In genomic region chr7:126775978-126776234, GRCm38 (mm10) we compare ENCODE assay signal across 8 mouse cellular contexts. TPM values are rescaled to one million over a fixed set of nuclear protein-coding genes. Genes with fewer than 3 reads are reported as not detected.
DNase-seq lines count a peak whose midpoint lies in the region; ATAC-seq lines count a peak whose summit lies in the region.

No protein-coding gene starts in this region.

- intact Hi-C loops in heart, postnatal 25 days (cut with DNase I): loop anchor here (2.0 kb wide), 1 partner anchor 13 kb away; no protein-coding TSS in a partner anchor
- intact Hi-C loops in left cerebral cortex, postnatal 36 days (cut with DNase I): loop anchor here (2.0 to 5.0 kb wide), 2 partner anchors 15 to 74 kb away; no protein-coding TSS in a partner anchor

- peaks cover 4% of the 10 kb centered on the region; the same call in 1 of the 2 replicates for H3K36me3 ChIP-seq in heart, embryonic 15.5 days
- 0 out of 2 replicates have a peak, but pooled peaks cover 3% of the 10 kb centered on the region for H3K36me3 ChIP-seq in hindbrain, embryonic 15.5 days
- peaks cover 17% of the 10 kb centered on the region for H3K36me3 ChIP-seq in midbrain, embryonic 13.5 days

- peaks cover 40% of the 10 kb centered on the region for H3K4me1 ChIP-seq in heart, embryonic 15.5 days (replicated peaks)
- peaks cover 15% of the 10 kb centered on the region for H3K4me1 ChIP-seq in brown adipose tissue, adult 24 weeks (ENCODE audit: control insufficient read depth, insufficient read depth, insufficient read length, low read length)
- H3K4me1 ChIP-seq in hindbrain, embryonic 15.5 days (replicated peaks): peaks cover 50% of the 10 kb centered on the region
- peaks cover 47% of the 10 kb centered on the region for H3K4me1 ChIP-seq in midbrain, embryonic 13.5 days (replicated peaks)

- H3K9ac ChIP-seq in heart, embryonic 15.5 days: peak overlapping the region; percentile 97; the same call in 1 of the 2 replicates
- H3K9ac ChIP-seq in hindbrain, embryonic 15.5 days: peak overlapping the region; percentile 96
- peak overlapping the region; percentile 82; the same call in 1 of the 2 replicates for H3K9ac ChIP-seq in midbrain, embryonic 13.5 days (replicated peaks)

- peak overlapping the region; percentile 87 for H3K27ac ChIP-seq in heart, embryonic 15.5 days
- H3K27ac ChIP-seq in brown adipose tissue, adult 24 weeks (replicated peaks; ENCODE audit: low read depth, low read length): peak overlapping the region; percentile 47; the same call in 1 of the 2 replicates
- peak overlapping the region; percentile 88; the same call in 1 of the 2 replicates for H3K27ac ChIP-seq in hindbrain, embryonic 15.5 days (replicated peaks)
- peak overlapping the region; percentile 91 for H3K27ac ChIP-seq in midbrain, embryonic 13.5 days

- ATAC-seq in heart, embryonic 15.5 days (replicated peaks; ENCODE audit: insufficient number of reproducible peaks, insufficient read depth, low FRiP score, low read depth): no peak
- no peak for ATAC-seq in hindbrain, embryonic 15.5 days (ENCODE audit: low FRiP score, low read depth)
- ATAC-seq in midbrain, embryonic 13.5 days: no peak

- H3K4me2 ChIP-seq in heart, embryonic 15.5 days: peak overlapping the region; percentile 97
- H3K4me2 ChIP-seq in hindbrain, embryonic 15.5 days: peak overlapping the region; percentile 93
- peak overlapping the region; percentile 89 for H3K4me2 ChIP-seq in midbrain, embryonic 13.5 days (replicated peaks)

- peak overlapping the region; percentile 90; the same call in 1 of the 2 replicates for H3K4me3 ChIP-seq in heart, embryonic 15.5 days
- no peak overlapping the region for H3K4me3 ChIP-seq in brown adipose tissue, adult 24 weeks (ENCODE audit: insufficient read depth, low read depth, low read length)
- peak overlapping the region; percentile 88; the same call in 1 of the 2 replicates for H3K4me3 ChIP-seq in hindbrain, embryonic 15.5 days
- H3K4me3 ChIP-seq in midbrain, embryonic 13.5 days (replicated peaks): peak overlapping the region; percentile 58; the same call in 1 of the 2 replicates

- H3K27me3 ChIP-seq in heart, embryonic 15.5 days: no peaks in the 10 kb centered on the region
- no peaks in the 10 kb centered on the region for H3K27me3 ChIP-seq in hindbrain, embryonic 15.5 days
- no peaks in the 10 kb centered on the region for H3K27me3 ChIP-seq in midbrain, embryonic 13.5 days

- WGBS in heart, embryonic 15.5 days: 53% methylated on average over 3 of the region's 3 CpGs
- WGBS in hindbrain, embryonic 15.5 days: 69% methylated on average over 3 of the region's 3 CpGs
- 73% methylated on average over 3 of the region's 3 CpGs for WGBS in midbrain, embryonic 13.5 days

- DNase-seq in heart, postnatal 25 days (ENCODE audit: low spot score): no peak
- DNase-seq in left cerebral cortex, adult 18-20 months (ENCODE audit: low spot score in 2 of 2): no peak
- DNase-seq in left cerebral cortex, postnatal 36 days (ENCODE audit: low spot score in 2 of 2): no peak
- no peak for DNase-seq in urinary bladder, adult 2 months (ENCODE audit: low spot score)

- H3K9me3 ChIP-seq in heart, embryonic 15.5 days (replicated peaks): no peaks in the 10 kb centered on the region
- no peaks in the 10 kb centered on the region for H3K9me3 ChIP-seq in hindbrain, embryonic 15.5 days
- H3K9me3 ChIP-seq in midbrain, embryonic 13.5 days: no peaks in the 10 kb centered on the region

RNA-seq across cellular contexts. Expression of gene Ypel3, which starts 0.8 kb away (rescaled TPM):
- 78.1 and 90.5 TPM in 2 replicates for polyA plus RNA-seq in heart, embryonic 15.5 days (2015; fragmentation: Nextera tagmentation; extraction: Ambion mirVana)
- 10 to 100 TPM; 63.7 to 74.0 TPM for total RNA-seq in heart, postnatal 25 days (2021)
- polyA plus RNA-seq in brown adipose tissue, adult 24 weeks (2012; ENCODE audit: insufficient read depth, insufficient read length, missing spikeins): 156 and 157 TPM in 2 replicates
- 191 and 203 TPM in 2 replicates for polyA plus RNA-seq in hindbrain, embryonic 15.5 days (2015; fragmentation: Nextera tagmentation; extraction: Ambion mirVana)
- polyA plus RNA-seq in midbrain, embryonic 13.5 days (2015; fragmentation: Nextera tagmentation; extraction: Ambion mirVana): 163 and 180 TPM in 2 replicates
- total RNA-seq in left cerebral cortex, adult 18-20 months (2021): 100 to 1,000 TPM; 282 to 325 TPM
- total RNA-seq in left cerebral cortex, postnatal 36 days (2021): 100 to 1,000 TPM; 303 to 345 TPM
- 188 and 213 TPM in 2 replicates for polyA plus RNA-seq in urinary bladder, adult 2 months (2012; rRNA removed)

RNA-seq across cellular contexts. Expression of gene Tbx6, which starts 5.4 kb away (rescaled TPM):
- polyA plus RNA-seq in heart, embryonic 15.5 days (2015; fragmentation: Nextera tagmentation; extraction: Ambion mirVana): 0.34 and 0.41 TPM in 2 replicates
- under 1 TPM; 0.34 to 0.70 TPM for total RNA-seq in heart, postnatal 25 days (2021)
- polyA plus RNA-seq in brown adipose tissue, adult 24 weeks (2012; ENCODE audit: insufficient read depth, insufficient read length, missing spikeins): not detected in 2 replicates
- 0.62 and 0.75 TPM in 2 replicates for polyA plus RNA-seq in hindbrain, embryonic 15.5 days (2015; fragmentation: Nextera tagmentation; extraction: Ambion mirVana)
- polyA plus RNA-seq in midbrain, embryonic 13.5 days (2015; fragmentation: Nextera tagmentation; extraction: Ambion mirVana): 0.36 and 0.49 TPM in 2 replicates
- under 1 TPM; 0.56 to 0.63 TPM for total RNA-seq in left cerebral cortex, adult 18-20 months (2021)
- under 1 TPM; 0.54 to 0.68 TPM for total RNA-seq in left cerebral cortex, postnatal 36 days (2021)
- polyA plus RNA-seq in urinary bladder, adult 2 months (2012; rRNA removed): 1.3 and 1.4 TPM in 2 replicates

RNA-seq across cellular contexts. Expression of gene Gdpd3, which starts 9.8 kb away (rescaled TPM):
- polyA plus RNA-seq in heart, embryonic 15.5 days (2015; fragmentation: Nextera tagmentation; extraction: Ambion mirVana): 1.2 and 1.3 TPM in 2 replicates
- 1 to 10 TPM; 1.6 to 2.1 TPM for total RNA-seq in heart, postnatal 25 days (2021)
- not detected in 2 replicates for polyA plus RNA-seq in brown adipose tissue, adult 24 weeks (2012; ENCODE audit: insufficient read depth, insufficient read length, missing spikeins)
- polyA plus RNA-seq in hindbrain, embryonic 15.5 days (2015; fragmentation: Nextera tagmentation; extraction: Ambion mirVana): 1.5 TPM in 2 replicates
- polyA plus RNA-seq in midbrain, embryonic 13.5 days (2015; fragmentation: Nextera tagmentation; extraction: Ambion mirVana): 2.5 and 2.9 TPM in 2 replicates
- 1 to 10 TPM; 1.3 to 3.5 TPM for total RNA-seq in left cerebral cortex, adult 18-20 months (2021)
- 1 to 10 TPM in 1 of 2 experiments, under 1 TPM in 1; 0.99 to 3.0 TPM for total RNA-seq in left cerebral cortex, postnatal 36 days (2021)
- 15.7 and 28.5 TPM in 2 replicates for polyA plus RNA-seq in urinary bladder, adult 2 months (2012; rRNA removed)

RNA-seq across cellular contexts. Expression of gene Ppp4c, which starts 16.4 kb away (rescaled TPM):
- polyA plus RNA-seq in heart, embryonic 15.5 days (2015; fragmentation: Nextera tagmentation; extraction: Ambion mirVana): 120 and 149 TPM in 2 replicates
- total RNA-seq in heart, postnatal 25 days (2021): 10 to 100 TPM; 32.7 to 33.1 TPM
- 46.4 and 53.3 TPM in 2 replicates for polyA plus RNA-seq in brown adipose tissue, adult 24 weeks (2012; ENCODE audit: insufficient read depth, insufficient read length, missing spikeins)
- polyA plus RNA-seq in hindbrain, embryonic 15.5 days (2015; fragmentation: Nextera tagmentation; extraction: Ambion mirVana): 174 and 176 TPM in 2 replicates
- 224 and 241 TPM in 2 replicates for polyA plus RNA-seq in midbrain, embryonic 13.5 days (2015; fragmentation: Nextera tagmentation; extraction: Ambion mirVana)
- total RNA-seq in left cerebral cortex, adult 18-20 months (2021): 10 to 100 TPM; 48.3 to 48.5 TPM
- total RNA-seq in left cerebral cortex, postnatal 36 days (2021): 10 to 100 TPM; 47.5 to 49.9 TPM
- polyA plus RNA-seq in urinary bladder, adult 2 months (2012; rRNA removed): 106 and 121 TPM in 2 replicates

RNA-seq across cellular contexts. Expression of gene Mapk3, which starts 16.5 kb away (rescaled TPM):
- 51.0 and 66.8 TPM in 2 replicates for polyA plus RNA-seq in heart, embryonic 15.5 days (2015; fragmentation: Nextera tagmentation; extraction: Ambion mirVana)
- 10 to 100 TPM; 56.5 to 59.8 TPM for total RNA-seq in heart, postnatal 25 days (2021)
- 68.9 and 90.6 TPM in 2 replicates for polyA plus RNA-seq in brown adipose tissue, adult 24 weeks (2012; ENCODE audit: insufficient read depth, insufficient read length, missing spikeins)
- polyA plus RNA-seq in hindbrain, embryonic 15.5 days (2015; fragmentation: Nextera tagmentation; extraction: Ambion mirVana): 107 and 115 TPM in 2 replicates
- polyA plus RNA-seq in midbrain, embryonic 13.5 days (2015; fragmentation: Nextera tagmentation; extraction: Ambion mirVana): 78.8 and 80.7 TPM in 2 replicates
- 100 to 1,000 TPM; 157 to 208 TPM for total RNA-seq in left cerebral cortex, adult 18-20 months (2021)
- total RNA-seq in left cerebral cortex, postnatal 36 days (2021): 100 to 1,000 TPM; 148 to 172 TPM
- 214 TPM in 2 replicates for polyA plus RNA-seq in urinary bladder, adult 2 months (2012; rRNA removed)
